Mouse (Mus musculus): Measurements from ENCODE around the gene Smyd4. TPM values are rescaled to one million over a fixed set of nuclear protein-coding genes. Genes with fewer than 3 reads are reported as not detected.

Smyd4 gene
- 10 to 100 TPM in 1 of 2 experiments, 1 to 10 TPM in 1; 8.5 to 11.2 TPM for total RNA-seq (2021)
- long read RNA-seq, experiment 1, partial matches to known transcripts: 0 of 5 reads
- long read RNA-seq, experiment 1, other reads (novel, unspliced or antisense): 2 of 5 reads
- long read RNA-seq, experiment 2, partial matches to known transcripts: 0 of 12 reads
- long read RNA-seq, experiment 2, other reads (novel, unspliced or antisense): 6 of 12 reads

- DNase-seq (ENCODE audit: low spot score in 2 of 2): peak; percentile 88 to 94
These were observed at the start of gene Smyd4, which contains the start of gene Rpa1 for GRCm38 (mm10) chr11:75348199-75348889. Gene Smyd4 (plus strand): TSS chr11:75348433. Gene Rpa1 (minus strand): TSS chr11:75348324.

GRCm38 (mm10) chr11:75298491-75298890, 49.7 kb upstream of the Smyd4 start:
- no peak for DNase-seq (ENCODE audit: low spot score in 2 of 2)

- no peak for DNase-seq (ENCODE audit: low spot score in 2 of 2)
These were observed 48.4 kb upstream of the Smyd4 start for GRCm38 (mm10) chr11:75299786-75300185.

GRCm38 (mm10) chr11:75300954-75301353, 47.3 kb upstream of the Smyd4 start:
- DNase-seq (ENCODE audit: low spot score in 2 of 2): no peak

- DNase-seq (ENCODE audit: low spot score in 2 of 2): no peak
These were observed 43.4 kb upstream of the Smyd4 start for GRCm38 (mm10) chr11:75304797-75305196.

- DNase-seq (ENCODE audit: low spot score in 2 of 2): no peak
These were observed 39.6 kb upstream of the Smyd4 start for GRCm38 (mm10) chr11:75308650-75309049.

GRCm38 (mm10) chr11:75310813-75311212, 37.4 kb upstream of the Smyd4 start:
- DNase-seq (ENCODE audit: low spot score in 2 of 2): no peak

GRCm38 (mm10) chr11:75311751-75312150, 36.5 kb upstream of the Smyd4 start:
- DNase-seq (ENCODE audit: low spot score in 2 of 2): no peak

GRCm38 (mm10) chr11:75313834-75314233, 34.4 kb upstream of the Smyd4 start:
- no peak for DNase-seq (ENCODE audit: low spot score in 2 of 2)

GRCm38 (mm10) chr11:75318351-75319221, 29.6 kb upstream of the Smyd4 start:
- no peak for DNase-seq (ENCODE audit: low spot score in 2 of 2)

- no peak for DNase-seq (ENCODE audit: low spot score in 2 of 2)
These were observed 29.0 kb upstream of the Smyd4 start for GRCm38 (mm10) chr11:75319246-75319645.

GRCm38 (mm10) chr11:75323326-75323737, 24.9 kb upstream of the Smyd4 start:
- DNase-seq (ENCODE audit: low spot score in 2 of 2): no peak

- no peak for DNase-seq (ENCODE audit: low spot score in 2 of 2)
These were observed 23.8 kb upstream of the Smyd4 start for GRCm38 (mm10) chr11:75324433-75324832.

GRCm38 (mm10) chr11:75325116-75325968, 22.9 kb upstream of the Smyd4 start:
- no peak for DNase-seq (ENCODE audit: low spot score in 2 of 2)

- no peak for DNase-seq (ENCODE audit: low spot score in 2 of 2)
These were observed 22.3 kb upstream of the Smyd4 start for GRCm38 (mm10) chr11:75325969-75326311.

GRCm38 (mm10) chr11:75336676-75337075, 11.6 kb upstream of the Smyd4 start:
- DNase-seq (ENCODE audit: low spot score in 2 of 2): no peak

- no peak for DNase-seq (ENCODE audit: low spot score in 2 of 2)
These were observed 11.0 kb upstream of the Smyd4 start for GRCm38 (mm10) chr11:75337246-75337645.

- DNase-seq (ENCODE audit: low spot score in 2 of 2): no peak
These were observed 8.2 kb upstream of the Smyd4 start for GRCm38 (mm10) chr11:75340076-75340475.

- no peak for DNase-seq (ENCODE audit: low spot score in 2 of 2)
These were observed 7.4 kb upstream of the Smyd4 start for GRCm38 (mm10) chr11:75340698-75341345.

- no peak for DNase-seq (ENCODE audit: low spot score in 2 of 2)
These were observed 5.1 kb upstream of the Smyd4 start for GRCm38 (mm10) chr11:75343096-75343495.
